Mouse (Mus musculus): ENCODE measurements around the gene Dclre1b. TPM values are rescaled to one million over a fixed set of nuclear protein-coding genes. Genes with fewer than 3 reads are reported as not detected.
"Not testable (repeated sequence)": the region's sequence is repeated elsewhere in the genome, so short reads cannot be mapped to it uniquely, and the experiment has no call there.

Dclre1b gene
- 10 to 100 TPM in 2 of 4 experiments, 1 to 10 TPM in 2; 7.4 to 12.1 (median 9.7) TPM for total RNA-seq (2022)

GRCm38 (mm10) chr3:103808891-103809798 is at the start of gene Dclre1b, which contains the start of the genes Ap4b1 and Gm43064:
Gene Dclre1b (minus strand): TSS chr3:103809444.
Gene Ap4b1 (plus strand): TSS chr3:103809520.
Gene Gm43064 (plus strand): TSS chr3:103809573.
- peak; percentile 74 to 83 for DNase-seq (ENCODE audit: low spot score in 2 of 2)

- no peak for DNase-seq (ENCODE audit: low spot score in 2 of 2)
Observed at GRCm38 (mm10) chr3:103857977-103858563, 48.8 kb upstream of the Dclre1b start.

- DNase-seq (ENCODE audit: low spot score in 2 of 2) = no peak
Observed at GRCm38 (mm10) chr3:103857036-103857805, 48.0 kb upstream of the Dclre1b start.

- DNase-seq (ENCODE audit: low spot score in 2 of 2) = no peak
Observed at GRCm38 (mm10) chr3:103853804-103854203, 44.6 kb upstream of the Dclre1b start.

GRCm38 (mm10) chr3:103852565-103853299 is 43.5 kb upstream of the Dclre1b start:
- DNase-seq (ENCODE audit: low spot score in 2 of 2) = no peak

GRCm38 (mm10) chr3:103851882-103852281 is 42.6 kb upstream of the Dclre1b start:
- no peak for DNase-seq (ENCODE audit: low spot score in 2 of 2)

GRCm38 (mm10) chr3:103851481-103851880 is 42.2 kb upstream of the Dclre1b start:
- DNase-seq (ENCODE audit: low spot score in 2 of 2) = peak in 1 of 2 experiments; percentile 31

- peak; percentile 21 to 51 for DNase-seq (ENCODE audit: low spot score in 2 of 2)
Observed at GRCm38 (mm10) chr3:103850644-103851363, 41.6 kb upstream of the Dclre1b start.

GRCm38 (mm10) chr3:103840946-103841345 is 31.7 kb upstream of the Dclre1b start:
- not testable (repeated sequence) for DNase-seq (ENCODE audit: low spot score in 2 of 2)

- DNase-seq (ENCODE audit: low spot score in 2 of 2) = not testable (repeated sequence)
Observed at GRCm38 (mm10) chr3:103840195-103840594, 31.0 kb upstream of the Dclre1b start.

- no peak for DNase-seq (ENCODE audit: low spot score in 2 of 2)
Observed at GRCm38 (mm10) chr3:103839711-103840110, 30.5 kb upstream of the Dclre1b start.

- no peak for DNase-seq (ENCODE audit: low spot score in 2 of 2)
Observed at GRCm38 (mm10) chr3:103836453-103836852, 27.2 kb upstream of the Dclre1b start.

- DNase-seq (ENCODE audit: low spot score in 2 of 2) = peak in 1 of 2 experiments; percentile 23
Observed at GRCm38 (mm10) chr3:103835951-103836310, 26.7 kb upstream of the Dclre1b start.

GRCm38 (mm10) chr3:103835272-103835950 is 26.2 kb upstream of the Dclre1b start:
- DNase-seq (ENCODE audit: low spot score in 2 of 2) = no peak

- DNase-seq (ENCODE audit: low spot score in 2 of 2) = no peak
Observed at GRCm38 (mm10) chr3:103834001-103834400, 24.8 kb upstream of the Dclre1b start.

GRCm38 (mm10) chr3:103832426-103832825 is 23.2 kb upstream of the Dclre1b start, which contains the start of gene Bcl2l15:
Gene Bcl2l15 (plus strand): TSS chr3:103832601.
- no peak for DNase-seq (ENCODE audit: low spot score in 2 of 2)

- DNase-seq (ENCODE audit: low spot score in 2 of 2) = no peak
Observed at GRCm38 (mm10) chr3:103831146-103831545, 21.9 kb upstream of the Dclre1b start.

- DNase-seq (ENCODE audit: low spot score in 2 of 2) = not testable (repeated sequence)
Observed at GRCm38 (mm10) chr3:103830681-103831080, 21.4 kb upstream of the Dclre1b start.

- no peak for DNase-seq (ENCODE audit: low spot score in 2 of 2)
Observed at GRCm38 (mm10) chr3:103829036-103829435, 19.8 kb upstream of the Dclre1b start.

GRCm38 (mm10) chr3:103827548-103827947 is 18.3 kb upstream of the Dclre1b start:
- DNase-seq (ENCODE audit: low spot score in 2 of 2) = no peak
